Mouse (Mus musculus): ENCODE results near the gene Rab40b. TPM values are rescaled to one million over a fixed set of nuclear protein-coding genes. Genes with fewer than 3 reads are reported as not detected.

Rab40b gene
- polyA plus RNA-seq, 1 experiment: 0.51 TPM

DNA sequence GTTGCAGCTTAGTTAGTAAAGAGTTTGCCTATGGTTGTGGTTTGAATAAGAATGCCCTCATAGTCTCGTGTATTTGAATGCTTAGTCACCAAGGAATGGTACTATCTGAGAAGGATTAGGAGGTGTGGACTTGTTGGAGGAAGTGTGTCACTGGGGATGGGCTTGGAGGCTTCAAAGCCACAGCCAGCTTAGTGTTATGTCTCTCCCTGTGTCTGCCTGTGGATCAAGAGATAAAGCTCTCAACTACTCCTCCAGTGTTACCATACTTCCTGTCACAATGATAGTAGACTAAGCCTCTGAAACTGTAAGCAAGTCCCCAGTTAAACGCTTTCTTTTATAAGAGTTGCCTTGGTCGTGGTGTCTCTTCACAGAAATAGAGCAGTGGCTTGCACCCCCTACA, 2.7 kb upstream of the Rab40b start:
- Histone ChIP-seq H3K4me1 (ENCODE audit: control insufficient read depth, insufficient read depth, insufficient read length, low read length) (peaks cover 3% of the 10 kb centered on the region), H3K27me3 (ENCODE audit: control insufficient read depth, insufficient read depth, low read length) (no peaks in the 10 kb centered on the region; the same call in 1 of the 2 replicates), H3K36me3 (ENCODE audit: control insufficient read depth, insufficient read depth, low read length) (no peaks in the 10 kb centered on the region), H3K27ac (ENCODE audit: insufficient read depth, low read depth, low read length) (no peak overlapping the region), H3K4me3 (ENCODE audit: low read depth, low read length) (no peak overlapping the region)
- 62% methylated on average over 3 of the region's 3 CpGs for WGBS
- TF ChIP-seq POLR2A (IDR thresholded peaks at IDR 0.05; ENCODE audit: low read depth, low read length) (no peak), CTCF (IDR thresholded peaks at IDR 0.05; ENCODE audit: extremely low read depth, insufficient read length, insufficient replicate concordance, low read depth, low read length) (no peak)

- no peak overlapping the region for H3K27ac ChIP-seq (ENCODE audit: insufficient read depth, low read depth, low read length)
- TF ChIP-seq POLR2A (IDR thresholded peaks at IDR 0.05; ENCODE audit: low read depth, low read length) (0 out of 2 replicates have a peak, but pooled peaks have one; percentile 4), CTCF (IDR thresholded peaks at IDR 0.05; ENCODE audit: extremely low read depth, insufficient read length, insufficient replicate concordance, low read depth, low read length) (no peak)
- H3K27me3 ChIP-seq (ENCODE audit: control insufficient read depth, insufficient read depth, low read length): no peaks in the 10 kb centered on the region
- H3K4me3 ChIP-seq (ENCODE audit: low read depth, low read length): peak overlapping the region; percentile 73; the same call in 1 of the 2 replicates
- no peaks in the 10 kb centered on the region for H3K36me3 ChIP-seq (ENCODE audit: control insufficient read depth, insufficient read depth, low read length)
- peaks cover 3% of the 10 kb centered on the region for H3K4me1 ChIP-seq (ENCODE audit: control insufficient read depth, insufficient read depth, insufficient read length, low read length)
- 7% methylated on average over 6 of the region's 6 CpGs for WGBS
Measured at GRCm38 (mm10) chr11:121388554-121388945, 499 bp upstream of the Rab40b start.

DNA sequence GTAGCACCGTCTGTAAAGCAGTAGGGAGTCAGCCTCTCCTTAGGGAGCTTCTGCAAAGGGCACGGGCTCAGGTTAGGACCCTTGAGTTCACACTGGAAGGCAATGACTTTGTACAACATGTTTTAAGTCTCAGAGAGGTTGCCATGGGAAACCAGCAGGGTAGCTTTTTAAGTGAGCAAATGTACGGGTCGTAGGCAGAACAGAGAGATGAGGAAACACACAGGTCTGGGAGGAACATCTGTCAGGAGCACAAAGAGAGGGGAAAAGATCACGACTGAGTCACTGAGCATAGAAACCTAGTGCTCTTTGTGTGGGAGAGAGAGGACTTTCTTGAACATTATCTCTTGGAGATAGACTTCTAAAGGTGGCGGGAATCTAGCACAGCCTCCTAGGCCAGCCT, 7.8 kb downstream of the Rab40b start:
- H3K36me3 ChIP-seq (ENCODE audit: control insufficient read depth, insufficient read depth, low read length): no peaks in the 10 kb centered on the region
- H3K4me1 ChIP-seq (ENCODE audit: control insufficient read depth, insufficient read depth, insufficient read length, low read length): no peaks in the 10 kb centered on the region
- WGBS: 58% methylated on average over 6 of the region's 6 CpGs
- no peaks in the 10 kb centered on the region for H3K27me3 ChIP-seq (ENCODE audit: control insufficient read depth, insufficient read depth, low read length)
- no peak for TF ChIP-seq POLR2A (IDR thresholded peaks at IDR 0.05; ENCODE audit: low read depth, low read length)
- TF ChIP-seq CTCF (IDR thresholded peaks at IDR 0.05; ENCODE audit: extremely low read depth, insufficient read length, insufficient replicate concordance, low read depth, low read length): no peak
- H3K4me3 ChIP-seq (ENCODE audit: low read depth, low read length): no peak overlapping the region
- no peak overlapping the region for H3K27ac ChIP-seq (ENCODE audit: insufficient read depth, low read depth, low read length)

GRCm38 (mm10) chr11:121378644-121379043, 9.4 kb downstream of the Rab40b start:
- no peak overlapping the region for H3K4me3 ChIP-seq (ENCODE audit: low read depth, low read length)
- TF ChIP-seq POLR2A (IDR thresholded peaks at IDR 0.05; ENCODE audit: low read depth, low read length) (no peak), CTCF (IDR thresholded peaks at IDR 0.05; ENCODE audit: extremely low read depth, insufficient read length, insufficient replicate concordance, low read depth, low read length) (no peak)
- no peaks in the 10 kb centered on the region for H3K27me3 ChIP-seq (ENCODE audit: control insufficient read depth, insufficient read depth, low read length)
- no peak overlapping the region for H3K27ac ChIP-seq (ENCODE audit: insufficient read depth, low read depth, low read length)
- H3K4me1 ChIP-seq (ENCODE audit: control insufficient read depth, insufficient read depth, insufficient read length, low read length): no peaks in the 10 kb centered on the region
- H3K36me3 ChIP-seq (ENCODE audit: control insufficient read depth, insufficient read depth, low read length): no peaks in the 10 kb centered on the region

- H3K27me3 ChIP-seq (ENCODE audit: control insufficient read depth, insufficient read depth, low read length): no peaks in the 10 kb centered on the region
- no peaks in the 10 kb centered on the region for H3K4me1 ChIP-seq (ENCODE audit: control insufficient read depth, insufficient read depth, insufficient read length, low read length)
- H3K4me3 ChIP-seq (ENCODE audit: low read depth, low read length): no peak overlapping the region
- no peaks in the 10 kb centered on the region for H3K36me3 ChIP-seq (ENCODE audit: control insufficient read depth, insufficient read depth, low read length)
- H3K27ac ChIP-seq (ENCODE audit: insufficient read depth, low read depth, low read length): no peak overlapping the region
- TF ChIP-seq CTCF (IDR thresholded peaks at IDR 0.05; ENCODE audit: extremely low read depth, insufficient read length, insufficient replicate concordance, low read depth, low read length): no peak
- no peak for TF ChIP-seq POLR2A (IDR thresholded peaks at IDR 0.05; ENCODE audit: low read depth, low read length)
- WGBS: 54% methylated on average over 6 of the region's 6 CpGs
Measured at GRCm38 (mm10) chr11:121373305-121373704, 14.7 kb downstream of the Rab40b start.

DNA sequence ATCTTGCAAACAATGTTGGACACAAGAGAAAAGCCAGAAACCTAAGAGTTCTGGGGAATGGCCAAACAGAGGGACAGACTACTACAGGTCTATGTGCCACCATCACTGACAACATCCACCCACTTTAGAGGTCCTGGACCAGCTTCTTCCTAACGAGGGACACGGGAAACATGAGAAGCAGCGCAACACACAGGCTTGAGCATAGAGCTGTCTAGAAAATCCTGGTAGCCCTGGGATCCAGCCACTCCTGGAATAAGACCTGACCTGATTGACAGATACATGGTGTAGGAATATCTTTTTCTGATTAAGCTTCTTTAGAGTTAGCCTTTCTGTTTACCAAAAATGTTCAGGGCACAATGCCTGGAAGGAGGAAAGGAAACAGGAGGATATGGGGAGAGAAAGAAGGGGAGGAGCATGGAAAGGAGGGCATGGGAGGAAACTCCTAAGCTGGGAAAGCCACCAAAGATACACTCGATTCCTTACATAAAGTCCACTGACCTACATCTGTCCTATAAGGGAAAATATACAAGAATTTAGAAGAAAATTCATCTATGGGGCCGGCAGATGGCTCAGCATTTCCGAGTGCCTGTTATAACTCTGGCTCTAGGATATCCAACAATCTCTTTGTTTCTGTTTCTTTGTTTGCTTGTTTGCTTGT, 17.6 kb downstream of the Rab40b start:
- 72% methylated on average over 6 of the region's 6 CpGs for WGBS
- Histone ChIP-seq H3K4me3 (ENCODE audit: low read depth, low read length) (no peak overlapping the region), H3K27ac (ENCODE audit: insufficient read depth, low read depth, low read length) (no peak overlapping the region), H3K4me1 (ENCODE audit: control insufficient read depth, insufficient read depth, insufficient read length, low read length) (no peaks in the 10 kb centered on the region), H3K27me3 (ENCODE audit: control insufficient read depth, insufficient read depth, low read length) (no peaks in the 10 kb centered on the region), H3K36me3 (ENCODE audit: control insufficient read depth, insufficient read depth, low read length) (no peaks in the 10 kb centered on the region)
- TF ChIP-seq POLR2A (IDR thresholded peaks at IDR 0.05; ENCODE audit: low read depth, low read length) (no peak), CTCF (IDR thresholded peaks at IDR 0.05; ENCODE audit: extremely low read depth, insufficient read length, insufficient replicate concordance, low read depth, low read length) (no peak)

DNA sequence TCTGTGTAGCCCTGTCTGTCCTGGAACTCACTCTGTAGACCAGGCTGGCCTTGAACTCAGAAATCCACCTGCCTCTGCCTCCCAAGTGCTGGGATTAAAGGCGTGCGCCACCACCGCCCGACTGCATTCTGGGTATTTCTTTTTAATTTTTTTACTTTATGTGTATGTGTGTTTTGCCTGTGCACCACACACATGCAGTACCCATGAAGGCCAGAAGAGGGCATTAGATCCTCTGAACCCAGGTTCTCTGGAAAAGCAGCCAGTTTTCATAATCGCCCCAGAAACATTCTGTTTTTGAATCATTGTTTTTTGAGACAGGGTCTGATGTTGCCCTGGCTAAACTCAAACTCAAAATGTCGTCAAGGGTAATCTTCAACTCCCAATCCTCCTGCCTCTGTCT, 18.4 kb downstream of the Rab40b start:
- WGBS: 62% methylated on average over 6 of the region's 6 CpGs
- Histone ChIP-seq H3K4me3 (ENCODE audit: low read depth, low read length) (no peak overlapping the region), H3K4me1 (ENCODE audit: control insufficient read depth, insufficient read depth, insufficient read length, low read length) (no peaks in the 10 kb centered on the region), H3K36me3 (ENCODE audit: control insufficient read depth, insufficient read depth, low read length) (no peaks in the 10 kb centered on the region), H3K27ac (ENCODE audit: insufficient read depth, low read depth, low read length) (no peak overlapping the region), H3K27me3 (ENCODE audit: control insufficient read depth, insufficient read depth, low read length) (no peaks in the 10 kb centered on the region)
- TF ChIP-seq CTCF (IDR thresholded peaks at IDR 0.05; ENCODE audit: extremely low read depth, insufficient read length, insufficient replicate concordance, low read depth, low read length) (peak; percentile 16; the same call in 1 of the 2 replicates), POLR2A (IDR thresholded peaks at IDR 0.05; ENCODE audit: low read depth, low read length) (no peak)

Data from small intestine, adult 2 months (tissue).